Mouse (Mus musculus) CH12.LX (cell line): ENCODE measurements around the gene Cacna1c. TPM values are rescaled to one million over a fixed set of nuclear protein-coding genes. Genes with fewer than 3 reads are reported as not detected.

Source experiments
- DNase-seq: peaks from one replicate; pipeline ENCODE4 v3.0.0-alpha.2; 2013; ENCODE audit errors: extremely low read depth
- H3K27ac ChIP-seq: 2 replicates; pipeline ENCODE4 v1.5.1; 2012; ENCODE audit warnings: low read depth, mild to moderate bottlenecking, control low read depth, moderate library complexity; ENCODE audit not compliant: insufficient read depth
- H3K27me3 ChIP-seq: replicated peaks from 2 replicates; pipeline ENCODE3; 2012; ENCODE audit warnings: inconsistent platforms
- H3K36me3 ChIP-seq, 2 experiments: replicated peaks in 1 of 2; 2 replicates each; pipeline versions ENCODE3 to v1.6.1; 2012; ENCODE audit warnings: inconsistent platforms in 1 of 2, low read length in 1 of 2, mild to moderate bottlenecking in 1 of 2, mixed read lengths in 1 of 2, moderate library complexity in 1 of 2; ENCODE audit not compliant: control insufficient read depth in 1 of 2, insufficient read depth in 1 of 2
- H3K4me1 ChIP-seq, 2 experiments: 2 replicates each; pipeline ENCODE4 v1.6.1; 2012; ENCODE audit warnings: inconsistent platforms in 1 of 2, moderate library complexity in 1 of 2; ENCODE audit not compliant: insufficient read depth in 2 of 2, control insufficient read depth in 1 of 2
- H3K4me2 ChIP-seq: 2 replicates; pipeline ENCODE4 v1.6.1; 2012; ENCODE audit warnings: low read depth, mild to moderate bottlenecking, control low read depth; ENCODE audit not compliant: poor library complexity, insufficient read depth, severe bottlenecking
- H3K4me3 ChIP-seq, 3 experiments: fragments of 150-350 bp in 1 of 3; sonication (generic) in 1 of 3; replicated peaks in 1 of 3; 2 replicates each; pipeline versions ENCODE3 to v1.5.1; 2011 to 2012; ENCODE audit warnings: low read depth in 2 of 3, low read length in 2 of 3, mild to moderate bottlenecking in 2 of 3, moderate library complexity in 2 of 3, control low read depth in 1 of 3, improper control_type of control experiment in 1 of 3, inconsistent platforms in 1 of 3, mixed read lengths in 1 of 3; ENCODE audit not compliant: poor library complexity in 1 of 3
- H3K79me2 ChIP-seq: replicated peaks from 2 replicates; pipeline ENCODE4 v1.6.1; 2012; ENCODE audit warnings: mild to moderate bottlenecking, moderate library complexity; ENCODE audit not compliant: control insufficient read depth, poor library complexity, insufficient read depth, severe bottlenecking; ENCODE audit errors: extremely low read depth
- H3K9ac ChIP-seq: 2 replicates; pipeline ENCODE4 v1.6.1; 2012; ENCODE audit warnings: low read depth, mild to moderate bottlenecking, control low read depth, moderate library complexity; ENCODE audit not compliant: insufficient read depth
- H3K9me3 ChIP-seq: replicated peaks from 2 replicates; pipeline ENCODE3; 2012; ENCODE audit warnings: low read length, inconsistent platforms, mixed read lengths
- BHLHE40 ChIP-seq: IDR thresholded peaks from 2 replicates; pipeline ENCODE4 v1.6.1; 2011; ENCODE audit warnings: mild to moderate bottlenecking, low read depth, low read length, improper control_type of control experiment
- CHD1 ChIP-seq: IDR thresholded peaks from 2 replicates; pipeline ENCODE4 v1.6.1; 2012; ENCODE audit warnings: low read depth, low read length, improper control_type of control experiment, inconsistent platforms
- CHD2 ChIP-seq: IDR thresholded peaks from 2 replicates; pipeline ENCODE4 v1.6.1; 2011; ENCODE audit warnings: low read length, improper control_type of control experiment
- E2F4 ChIP-seq: IDR thresholded peaks from 2 replicates; pipeline ENCODE4 v1.6.1; 2011; ENCODE audit warnings: low read depth, low read length, improper control_type of control experiment; ENCODE audit not compliant: insufficient replicate concordance
- ELF1 ChIP-seq: IDR thresholded peaks from 2 replicates; pipeline ENCODE4 v1.6.1; 2014; ENCODE audit warnings: low read depth, mild to moderate bottlenecking, inconsistent platforms, low read length, improper control_type of control experiment
- EP300 ChIP-seq: IDR thresholded peaks from 2 replicates; pipeline ENCODE4 v1.6.1; 2011; ENCODE audit warnings: low read length, improper control_type of control experiment
- ETS1 ChIP-seq: conservative IDR thresholded peaks from 2 replicates; pipeline ENCODE4 v1.6.1; 2012; ENCODE audit warnings: low read depth, mild to moderate bottlenecking, inconsistent platforms, low read length, improper control_type of control experiment, moderate library complexity
- GABPA ChIP-seq: IDR thresholded peaks from 2 replicates; pipeline ENCODE4 v1.6.1; 2012; ENCODE audit warnings: low read depth, low read length, improper control_type of control experiment, inconsistent platforms; ENCODE audit not compliant: insufficient replicate concordance
- HCFC1 ChIP-seq: IDR thresholded peaks from 2 replicates; pipeline ENCODE4 v1.6.1; 2012; ENCODE audit warnings: low read depth, mild to moderate bottlenecking, inconsistent platforms, low read length, improper control_type of control experiment
- JUN ChIP-seq: IDR thresholded peaks from 2 replicates; pipeline ENCODE4 v1.6.1; 2011; ENCODE audit warnings: low read depth, mild to moderate bottlenecking, low read length, improper control_type of control experiment, moderate library complexity; ENCODE audit not compliant: insufficient read depth
- JUND ChIP-seq: conservative IDR thresholded peaks from 2 replicates; pipeline ENCODE4 v1.6.1; 2011; ENCODE audit warnings: low read depth, low read length, improper control_type of control experiment
- KAT2A ChIP-seq: IDR thresholded peaks from 2 replicates; pipeline ENCODE4 v1.6.1; 2012; ENCODE audit warnings: low read length, improper control_type of control experiment, inconsistent platforms; ENCODE audit not compliant: insufficient replicate concordance
- MAFK ChIP-seq: IDR thresholded peaks from 2 replicates; pipeline ENCODE4 v1.6.1; 2011; ENCODE audit warnings: low read length, improper control_type of control experiment; ENCODE audit not compliant: insufficient replicate concordance
- MAX ChIP-seq: IDR thresholded peaks from 2 replicates; pipeline ENCODE4 v1.6.1; 2011; ENCODE audit warnings: low read length, improper control_type of control experiment
- MAZ ChIP-seq: IDR thresholded peaks from 2 replicates; pipeline ENCODE4 v1.6.1; 2012; ENCODE audit warnings: low read depth, mild to moderate bottlenecking, inconsistent platforms, low read length, improper control_type of control experiment, moderate library complexity
- MEF2A ChIP-seq: IDR thresholded peaks from 2 replicates; pipeline ENCODE4 v1.6.1; 2014; ENCODE audit warnings: low read depth, mild to moderate bottlenecking, inconsistent platforms, low read length, improper control_type of control experiment, borderline replicate concordance
- POLR2A ChIP-seq: IDR thresholded peaks from 2 replicates; pipeline ENCODE4 v1.6.1; 2011; ENCODE audit warnings: low read depth, mild to moderate bottlenecking, improper control_type of control experiment, low read length
- POLR2AphosphoS2 ChIP-seq: IDR thresholded peaks from 2 replicates; pipeline ENCODE4 v1.6.1; 2011; ENCODE audit warnings: low read depth, low read length, improper control_type of control experiment
- SIN3A ChIP-seq: IDR thresholded peaks from 2 replicates; pipeline ENCODE4 v1.6.1; 2012; ENCODE audit warnings: low read length, improper control_type of control experiment, inconsistent platforms
- SMC3 ChIP-seq: IDR thresholded peaks from 2 replicates; pipeline ENCODE4 v1.6.1; 2011; ENCODE audit warnings: low read depth, low read length, improper control_type of control experiment
- TBP ChIP-seq: conservative IDR thresholded peaks from 2 replicates; pipeline ENCODE4 v1.6.1; 2011; ENCODE audit warnings: low read depth, low read length, improper control_type of control experiment
- TCF12 ChIP-seq: IDR thresholded peaks from 2 replicates; pipeline ENCODE4 v1.6.1; 2014; ENCODE audit warnings: low read depth, mild to moderate bottlenecking, inconsistent platforms, low read length, improper control_type of control experiment
- UBTF ChIP-seq: IDR thresholded peaks from 2 replicates; pipeline ENCODE4 v1.6.1; 2012; ENCODE audit warnings: low read depth, mild to moderate bottlenecking, inconsistent platforms, low read length, improper control_type of control experiment, moderate library complexity
- USF1 ChIP-seq: IDR thresholded peaks from 2 replicates; pipeline ENCODE4 v1.6.1; 2014; ENCODE audit warnings: low read depth, mild to moderate bottlenecking, inconsistent platforms, low read length, improper control_type of control experiment
- USF2 ChIP-seq: conservative IDR thresholded peaks from 2 replicates; pipeline ENCODE4 v1.6.1; 2011; ENCODE audit warnings: low read depth, low read length, improper control_type of control experiment
- ZNF384 ChIP-seq: IDR thresholded peaks from 2 replicates; pipeline ENCODE4 v1.6.1; 2012; ENCODE audit warnings: low read depth, low read length, improper control_type of control experiment, inconsistent platforms
- dilution Hi-C: fragments of 300-500 bp; cut with MboI; formaldehyde crosslinking; loops from 2 replicates; pipeline ENCODE4 v1.14.3; 2020; ENCODE audit warnings: low sequenced_read_pairs; ENCODE audit not compliant: extremely low pct_unique_long_range_greater_than_20kb, extremely low pct_ligation_motif_present
- in situ Hi-C: fragments of 300-500 bp; cut with MboI; formaldehyde crosslinking; loops from 3 replicates; pipeline ENCODE4 v1.14.3; 2019; ENCODE audit warnings: low sequenced_read_pairs, low pct_ligation_motif_present, low pct_unique_long_range_greater_than_20kb, mixed read lengths
- polyA plus RNA-seq: library from polyadenylated mRNA; unstranded; fragments of >175 nt; gene quantifications from 2 replicates; pipeline ENCODE4 v1.2.1, GENCODE M21; 2012; ENCODE audit warnings: low read depth; ENCODE audit not compliant: insufficient read length
- total RNA-seq, 2 experiments: library from RNA; depleted of rRNA; stranded (reverse); fragments of 300-350 nt in 1 of 2; fragments of >200 nt in 1 of 2; gene quantifications; 2 replicates each; pipeline ENCODE4 v1.2.3; 2012 to 2014

The Cacna1c gene
- total and polyA plus RNA-seq, 3 experiments, result 0.04 TPM; not detected in 2

- Histone ChIP-seq H3K9me3 (no peaks in the 10 kb centered on the region), H3K27me3 (peaks cover 100% of the 10 kb centered on the region), H3K36me3 (no peaks in the 10 kb centered on the region), H3K4me3 (no peak overlapping the region), H3K4me2 (no peak overlapping the region), H3K27ac (no peak overlapping the region), H3K9ac (no peak overlapping the region), H3K4me1 (no peaks in the 10 kb centered on the region), H3K79me2 (no peaks in the 10 kb centered on the region)
- DNase-seq, result no peak
- dilution Hi-C loops, result no loop called here
- no peak for TF ChIP-seq ELF1
- no peak for TF ChIP-seq MAZ
- no peak for TF ChIP-seq USF1
- TF ChIP-seq JUN, result no peak
- no peak for TF ChIP-seq ETS1
- no peak for TF ChIP-seq CHD2
- no peak for TF ChIP-seq USF2
- no peak for TF ChIP-seq UBTF
- TF ChIP-seq POLR2A, result no peak
- no peak for TF ChIP-seq MAX
- no peak for TF ChIP-seq TBP
- TF ChIP-seq SMC3, result no peak
- no peak for TF ChIP-seq E2F4
- TF ChIP-seq TCF12, result no peak
- TF ChIP-seq KAT2A, result no peak
- no peak for TF ChIP-seq EP300
- TF ChIP-seq BHLHE40, result no peak
- TF ChIP-seq MAFK, result no peak
- no peak for TF ChIP-seq MEF2A
- in situ Hi-C loops, result no loop called here
Observed at GRCm38 (mm10) chr6:118870241-118870841, 325.9 kb downstream of the Cacna1c start.

- H3K79me2 ChIP-seq, result no peaks in the 10 kb centered on the region
- DNase-seq, result no peak
- no peak overlapping the region for H3K4me2 ChIP-seq
- H3K4me3 ChIP-seq, result no peak overlapping the region
- in situ Hi-C loops, result no loop called here
- H3K4me1 ChIP-seq, result no peaks in the 10 kb centered on the region
- H3K27me3 ChIP-seq, result peaks cover 89% of the 10 kb centered on the region
- TF ChIP-seq SIN3A (no peak), CHD2 (no peak), JUND (no peak), E2F4 (no peak), TBP (no peak), USF1 (no peak), POLR2AphosphoS2 (no peak), UBTF (no peak), GABPA (no peak), ZNF384 (no peak), TCF12 (no peak), MAZ (no peak), MAX (no peak), ETS1 (no peak), CHD1 (no peak), HCFC1 (no peak), JUN (no peak), EP300 (no peak), POLR2A (no peak)
- H3K27ac ChIP-seq, result no peak overlapping the region
- dilution Hi-C loops, result no loop called here
- H3K9ac ChIP-seq, result no peak overlapping the region
- no peaks in the 10 kb centered on the region for H3K36me3 ChIP-seq
- H3K9me3 ChIP-seq, result no peaks in the 10 kb centered on the region
Observed at GRCm38 (mm10) chr6:118867384-118867783, 328.8 kb downstream of the Cacna1c start.
